Mouse (Mus musculus) skeletal muscle tissue, postnatal 0 days (tissue): ENCODE results near the gene Gdf7. TPM values are rescaled to one million over a fixed set of nuclear protein-coding genes. Genes with fewer than 3 reads are reported as not detected.

Experiments
- polyA plus RNA-seq: library from polyadenylated mRNA; unstranded; fragments of >200 nt; fragmentation: Nextera tagmentation; extraction: Ambion mirVana; gene quantifications from 2 replicates; pipeline ENCODE4 v1.2.1, GENCODE M21; 2015

The Gdf7 gene
- polyA plus RNA-seq, result not detected in 2 replicates

GRCm38 (mm10) chr12:8301841-8302431, at the start of gene Gdf7:
Gene Gdf7, minus strand, starts transcription at chr12:8301954.

DNA sequence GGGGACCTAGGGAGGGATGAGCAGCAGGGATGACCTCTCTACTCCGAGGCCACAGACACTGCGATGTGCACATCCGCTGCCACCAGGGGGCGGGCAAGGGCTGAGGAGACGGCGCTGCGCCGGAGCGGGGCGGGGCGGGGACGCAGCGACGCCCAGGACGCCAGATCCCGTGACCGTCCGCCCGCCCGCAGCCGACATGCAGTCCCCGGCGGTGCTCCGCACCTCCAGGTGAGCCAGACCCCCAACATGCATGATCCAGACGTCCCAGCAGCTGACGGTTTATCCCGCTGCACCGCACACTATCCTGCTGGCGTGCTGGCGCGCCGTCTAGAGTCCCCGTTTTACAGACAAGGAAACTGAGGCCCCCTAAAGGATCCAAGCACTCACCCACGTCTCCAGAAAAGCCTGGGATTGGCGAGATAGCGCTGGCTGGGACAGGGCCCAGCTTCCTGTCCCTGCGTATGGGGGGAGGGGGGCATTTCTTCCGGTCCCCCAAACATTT, 11.6 kb upstream of the Gdf7 start, which contains the start of gene Hs1bp3:
TSS of gene Hs1bp3 (plus strand) at position 163 of the 502 bp plus-strand sequence.

Other genes with a start within 250 kb of the Gdf7 start
- gene Ldah, start 93.8 kb downstream of the Gdf7 start, polyA plus RNA-seq, result 19.0 and 24.2 TPM in 2 replicates
- gene Hs1bp3, start 11.5 kb upstream of the Gdf7 start, polyA plus RNA-seq, result 5.8 and 6.8 TPM in 2 replicates
- 37.7 and 47.1 TPM in 2 replicates for gene Rhob, start 198.1 kb upstream of the Gdf7 start, polyA plus RNA-seq